Mouse (Mus musculus): ENCODE results near the gene Lsamp.

DNA sequence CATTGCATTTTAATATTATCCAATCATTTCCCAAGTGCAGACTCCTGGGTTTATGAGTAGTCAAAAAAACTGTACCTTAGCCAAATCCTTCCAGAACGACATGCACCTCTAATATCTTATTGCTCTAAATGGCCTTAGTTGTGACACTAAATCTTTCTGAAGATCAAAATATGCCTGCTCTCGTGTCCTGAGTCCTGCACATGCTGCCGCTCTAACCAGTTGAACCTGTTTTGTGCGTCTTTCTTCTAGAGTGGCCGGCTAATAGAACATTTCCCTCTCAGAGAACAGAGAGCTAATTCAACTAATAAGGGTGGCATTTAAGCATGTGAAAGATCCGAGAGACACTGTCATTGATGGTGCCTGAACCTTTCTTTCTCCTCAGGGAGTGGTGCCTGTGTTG, 452.3 kb downstream of the Lsamp start:
- no peak for TF ChIP-seq GATA1 (IDR thresholded peaks at IDR 0.05; ENCODE audit: low read length)
- no peak for TF ChIP-seq TAL1 (IDR thresholded peaks at IDR 0.05; ENCODE audit: low read length)
